Mouse (Mus musculus): ENCODE measurements around the gene Prrt4.

Gene Prrt4

DNA sequence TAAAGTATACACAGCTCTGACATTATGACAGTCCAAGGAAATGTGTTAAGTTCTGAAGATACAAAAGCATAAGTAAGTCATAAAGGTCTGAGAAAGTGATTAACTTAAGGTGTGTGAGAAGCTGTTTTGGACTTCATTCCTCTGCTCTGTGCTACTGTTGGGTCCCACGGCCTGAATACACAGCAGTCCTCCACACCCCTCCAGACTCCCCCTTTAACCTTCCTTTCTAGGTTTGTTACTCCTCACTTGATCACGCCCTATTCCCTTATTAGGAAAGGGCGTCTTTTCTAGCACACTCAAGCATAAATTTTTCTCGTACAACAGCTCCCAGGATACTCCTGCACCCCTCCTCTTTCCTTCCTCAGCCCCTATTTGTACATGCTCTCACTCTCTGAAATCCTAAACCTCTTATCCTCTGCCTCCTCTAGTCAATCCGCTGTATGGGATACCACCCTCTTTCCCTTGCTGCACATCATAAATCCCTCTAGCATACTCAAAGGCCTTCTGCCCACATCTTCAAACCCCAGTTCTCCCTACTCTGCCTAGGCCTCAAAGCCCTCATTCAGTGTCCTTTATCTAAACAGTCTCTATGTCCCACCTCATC is 31.9 kb downstream of the Prrt4 start:
- DNase-seq: no peak

DNA sequence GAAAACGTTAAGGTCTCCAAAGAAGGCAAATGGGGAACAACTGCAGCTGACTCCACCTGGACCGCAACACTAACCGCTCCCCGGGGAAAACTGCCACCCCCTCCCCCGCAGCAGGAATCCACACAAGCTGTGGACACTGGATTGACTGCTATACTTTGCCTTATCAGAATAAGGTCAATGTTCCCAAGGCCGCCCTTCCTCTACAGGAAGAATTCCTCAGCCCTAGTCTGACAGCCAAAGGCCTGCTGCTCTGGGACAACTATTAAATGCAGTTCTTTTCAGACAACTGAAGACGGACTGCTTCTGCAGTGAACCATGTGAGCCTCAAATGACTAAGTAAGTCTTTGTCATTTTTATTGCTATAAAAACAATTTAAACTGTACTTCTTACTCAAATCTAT is 32.7 kb downstream of the Prrt4 start:
- no peak for DNase-seq

DNA sequence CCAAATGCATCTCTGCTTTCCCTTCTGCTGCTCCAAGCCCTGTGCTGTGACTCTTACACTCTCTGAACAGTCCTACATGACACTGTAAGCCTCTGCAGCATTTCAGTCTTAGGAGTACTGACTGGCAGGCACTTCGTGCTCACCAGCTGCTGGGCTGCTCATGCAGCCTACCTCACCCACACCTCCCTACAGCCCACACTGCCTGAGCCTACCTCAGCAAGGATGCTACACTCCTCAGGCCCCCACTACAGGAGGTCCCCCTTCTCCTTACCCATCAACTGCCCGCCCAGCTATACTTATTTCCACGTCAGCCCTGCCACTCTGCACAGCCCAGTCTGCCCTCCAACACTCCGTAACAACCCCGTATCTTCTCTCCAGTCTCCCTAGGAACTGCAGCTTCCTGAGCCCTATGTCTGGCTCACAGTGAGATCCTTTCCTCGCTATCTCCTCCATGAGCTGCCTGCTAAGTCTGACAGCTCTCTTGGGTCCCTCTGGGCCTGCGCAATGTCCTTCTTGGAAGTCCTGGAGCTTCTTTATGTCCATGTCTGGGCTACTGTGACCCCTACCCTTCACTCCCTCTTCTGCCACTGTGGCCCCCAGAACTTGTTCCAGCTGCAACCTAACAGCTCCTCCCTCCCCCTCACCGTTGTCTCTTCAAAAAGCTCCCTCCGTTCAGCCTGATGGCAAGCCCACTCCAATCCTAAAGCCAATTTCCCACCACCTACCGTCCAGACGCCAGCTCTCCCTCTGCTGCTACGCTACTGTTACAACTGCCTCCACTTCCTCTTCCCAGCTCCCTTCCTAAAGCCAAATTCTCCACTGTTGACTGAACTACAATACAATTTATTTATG is 33.7 kb downstream of the Prrt4 start:
- no peak for DNase-seq

DNA sequence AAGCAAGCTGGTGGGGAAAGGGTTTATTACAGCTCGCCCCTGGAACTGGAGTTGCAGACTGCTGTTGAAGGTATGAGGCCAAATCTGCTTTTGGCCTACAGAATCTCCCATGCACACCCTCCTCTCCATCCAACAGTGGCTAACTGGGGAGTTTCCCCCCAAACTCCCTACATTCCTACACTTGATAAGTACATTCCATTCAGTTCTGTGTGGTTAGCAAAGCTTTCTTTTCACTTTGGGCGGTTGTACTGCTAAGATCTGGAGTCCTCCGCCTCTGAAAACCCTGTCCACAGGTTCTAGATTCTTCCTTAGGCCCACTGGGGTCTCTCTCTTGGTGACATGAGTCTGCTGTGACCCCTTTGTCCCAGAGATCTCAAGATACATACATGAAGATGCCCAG is 34.4 kb downstream of the Prrt4 start:
- no peak for DNase-seq

DNA sequence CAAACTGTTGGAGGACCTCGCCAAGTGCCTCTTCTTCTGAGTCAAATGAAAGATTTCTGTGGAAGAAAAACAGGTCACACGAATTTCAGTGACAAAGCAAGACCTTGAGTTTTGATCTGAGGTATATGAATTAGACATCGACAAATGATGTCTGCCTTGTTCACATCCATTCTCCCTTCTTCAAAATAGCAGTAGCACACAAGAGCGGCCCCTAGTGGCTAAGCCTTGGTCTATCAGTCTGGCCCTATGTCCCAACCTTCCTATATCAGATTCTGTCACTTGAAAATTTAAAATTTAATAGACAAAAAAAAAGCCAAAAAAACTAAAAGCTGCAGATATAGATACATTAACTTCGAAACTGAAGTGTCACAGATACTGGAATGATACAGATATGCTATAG is 35.8 kb downstream of the Prrt4 start:
- peak; percentile 77 to 88 for DNase-seq

DNA sequence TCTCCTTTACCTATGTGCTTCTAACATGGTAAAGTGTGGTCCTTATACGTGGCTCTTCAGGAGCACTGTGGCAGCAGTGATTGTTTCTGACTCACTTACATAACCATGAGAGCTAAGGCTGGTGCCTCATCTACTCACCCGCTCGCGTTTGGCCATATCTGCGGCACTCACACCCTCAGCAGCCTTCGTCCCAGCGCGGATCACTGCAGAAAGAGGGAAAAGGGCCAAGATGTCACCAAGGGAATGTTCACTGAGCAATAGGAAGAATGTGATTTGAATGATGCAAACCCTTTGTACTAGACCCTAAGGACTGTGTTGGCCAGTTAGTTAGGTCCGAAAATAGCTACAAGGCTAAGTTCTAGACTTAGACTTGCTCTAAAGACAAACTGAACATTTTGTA is 41.9 kb downstream of the Prrt4 start:
- no peak for DNase-seq

DNA sequence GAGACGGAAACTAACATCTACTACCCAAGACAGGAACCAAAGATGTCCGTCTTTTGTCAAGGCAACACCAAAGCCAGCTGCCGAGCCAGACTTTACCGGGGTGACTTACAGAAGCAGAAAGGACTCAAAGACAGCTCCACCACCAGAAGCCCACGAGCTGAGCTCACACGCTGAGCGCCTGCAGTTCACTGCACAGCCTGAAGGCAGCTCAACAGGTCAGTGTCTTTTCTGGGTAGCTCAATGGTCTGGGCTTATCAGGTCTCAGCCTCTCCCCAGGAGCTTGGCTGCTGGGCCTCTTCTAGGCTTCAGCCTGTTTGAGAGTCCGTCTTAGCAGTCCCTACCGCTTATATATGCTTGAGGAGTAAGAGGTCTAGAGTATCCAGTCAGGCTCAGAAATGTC is 46.3 kb downstream of the Prrt4 start:
- DNase-seq: no peak

DNA sequence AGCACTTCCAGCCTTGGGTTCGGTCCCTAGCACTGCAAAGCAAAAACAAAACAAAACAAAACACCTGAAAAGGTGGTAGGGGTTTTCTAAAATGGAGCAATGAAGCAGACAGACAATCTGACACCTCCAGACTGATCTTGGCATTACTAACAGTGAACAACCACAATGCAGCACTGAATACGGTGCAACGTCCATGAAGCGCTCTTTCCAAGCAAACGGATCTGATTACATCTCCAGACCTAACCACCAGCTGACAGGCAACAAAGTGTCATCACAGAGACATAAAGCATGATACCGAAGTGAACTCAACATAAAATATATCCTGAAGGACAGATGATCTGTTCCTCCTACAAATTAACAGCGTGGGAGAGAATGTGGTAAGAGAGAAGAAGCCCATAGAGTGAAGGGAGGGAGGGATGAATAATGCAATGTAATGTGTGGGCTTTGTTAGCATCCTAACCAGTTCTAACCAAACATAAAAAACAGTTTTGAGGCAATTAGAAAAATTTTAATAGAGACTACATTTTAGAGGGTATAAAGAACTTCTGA is 52.4 kb downstream of the Prrt4 start:
- no peak for DNase-seq

DNA sequence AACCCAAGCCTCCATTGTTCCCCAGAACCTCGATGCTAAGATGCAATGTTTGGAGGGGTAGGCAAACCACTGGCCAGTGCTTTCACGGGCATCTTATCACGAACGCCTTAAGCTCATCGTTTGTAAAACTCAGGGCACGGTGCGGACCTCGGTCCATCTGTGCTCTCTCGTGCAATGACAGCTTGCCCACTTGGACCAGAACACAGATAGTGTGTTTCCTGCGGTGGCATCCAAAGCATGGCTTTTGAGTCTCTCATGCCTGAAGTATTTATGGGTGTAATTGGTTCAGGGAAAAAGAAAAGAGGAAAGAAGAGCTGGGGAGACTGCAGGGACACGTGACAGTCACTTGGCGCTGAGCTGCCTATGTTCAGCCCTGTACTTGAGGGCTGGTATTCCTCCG is 59.4 kb downstream of the Prrt4 start:
- peak; percentile 42 to 55 for DNase-seq
